Comparison of ENCODE assay signal across 19 mouse cellular contexts in genomic region chr9:78013813-78014212, GRCm38 (mm10). TPM values are rescaled to one million over a fixed set of nuclear protein-coding genes. Genes with fewer than 3 reads are reported as not detected.
DNase-seq lines count a peak whose midpoint lies in the region; ATAC-seq and TF ChIP-seq lines count a peak whose summit lies in the region.
"Had no signal": no experiment of that assay in that cellular context is flagged by ENCODE, and none has a peak within 500 bp of the region (broad histone marks: within the 10 kb centered on the region; RNA-seq: fewer than 3 reads in every experiment).

No protein-coding gene starts in this region.

- H3K79me2 ChIP-seq in heart, adult 2 months (replicated peaks; ENCODE audit: control insufficient read depth, insufficient read depth, low read length), result no peaks in the 10 kb centered on the region

- no peaks in the 10 kb centered on the region for H3K36me3 ChIP-seq in heart, adult 2 months (ENCODE audit: control insufficient read depth, insufficient read depth, low read length)
- no peaks in the 10 kb centered on the region for H3K36me3 ChIP-seq in liver, postnatal 0 days (replicated peaks; ENCODE audit: insufficient read depth, low read length)
- no peaks in the 10 kb centered on the region for H3K36me3 ChIP-seq in liver, embryonic 11.5 days (ENCODE audit: control insufficient read depth, insufficient read depth, low read length)
- no peaks in the 10 kb centered on the region for H3K36me3 ChIP-seq in ES-Bruce4 (ENCODE audit: control insufficient read depth, insufficient read depth, low read length, poor library complexity, severe bottlenecking)
- H3K36me3 ChIP-seq: embryonic facial prominence, embryonic 10.5 days; midbrain, embryonic 13.5 days; neural tube, embryonic 13.5 days had no signal

- intact Hi-C loops in heart, adult 2 months (cut with DNase I), result no loop called here

- no peaks in the 10 kb centered on the region for H3K4me1 ChIP-seq in heart, adult 2 months (ENCODE audit: control insufficient read depth, insufficient read depth, low read length)
- no peaks in the 10 kb centered on the region for H3K4me1 ChIP-seq in liver, postnatal 0 days (ENCODE audit: insufficient read depth)
- no peaks in the 10 kb centered on the region for H3K4me1 ChIP-seq in liver, embryonic 11.5 days (replicated peaks; ENCODE audit: control insufficient read depth, insufficient read depth, low read length)
- H3K4me1 ChIP-seq in ES-Bruce4 (ENCODE audit: control insufficient read depth, insufficient read depth, low read length), result no peaks in the 10 kb centered on the region
- H3K4me1 ChIP-seq: midbrain, embryonic 13.5 days; neural tube, embryonic 13.5 days had no signal

- H3K9ac ChIP-seq in heart, adult 2 months (ENCODE audit: low read depth, low read length), result no peak overlapping the region
- no peak overlapping the region for H3K9ac ChIP-seq in liver, postnatal 0 days (replicated peaks)
- H3K9ac ChIP-seq in liver, embryonic 11.5 days (ENCODE audit: low read depth, low read length), result no peak overlapping the region
- H3K9ac ChIP-seq in ES-Bruce4 (ENCODE audit: low read depth, poor library complexity, severe bottlenecking), result no peak overlapping the region
- H3K9ac ChIP-seq: midbrain, embryonic 13.5 days; neural tube, embryonic 13.5 days had no signal

- no peaks in the 10 kb centered on the region for H3K27me3 ChIP-seq in heart, adult 2 months (ENCODE audit: control insufficient read depth, insufficient read depth, low read length)
- H3K27me3 ChIP-seq in liver, postnatal 0 days (ENCODE audit: insufficient read depth, low read length), result no peaks in the 10 kb centered on the region
- peaks cover 2% of the 10 kb centered on the region; the same call in 1 of the 2 replicates for H3K27me3 ChIP-seq in liver, embryonic 11.5 days (replicated peaks; ENCODE audit: control insufficient read depth, insufficient read depth, low read length)
- no peaks in the 10 kb centered on the region for H3K27me3 ChIP-seq in ES-Bruce4 (ENCODE audit: control insufficient read depth, insufficient read depth, low read length, poor library complexity, severe bottlenecking)
- H3K27me3 ChIP-seq: neural tube, embryonic 13.5 days had no signal

- H3K9me3 ChIP-seq in liver, postnatal 0 days (ENCODE audit: low read length), result no peaks in the 10 kb centered on the region
- H3K9me3 ChIP-seq in liver, embryonic 11.5 days (ENCODE audit: control insufficient read depth, low read length), result no peaks in the 10 kb centered on the region
- no peaks in the 10 kb centered on the region for H3K9me3 ChIP-seq in ES-Bruce4 (replicated peaks; ENCODE audit: control insufficient read depth, insufficient read depth, low read length, poor library complexity, severe bottlenecking)
- H3K9me3 ChIP-seq: embryonic facial prominence, embryonic 10.5 days; midbrain, embryonic 13.5 days; neural tube, embryonic 13.5 days had no signal

- peak; percentile 58 for TF ChIP-seq CTCF in heart, adult 2 months (IDR thresholded peaks at IDR 0.05)
- TF ChIP-seq CTCF in liver, postnatal 0 days (IDR thresholded peaks at IDR 0.05; ENCODE audit: low read depth), result peak; percentile 59
- peak; percentile 16 for TF ChIP-seq CTCF in ES-Bruce4 (IDR thresholded peaks at IDR 0.05; ENCODE audit: low read depth, low read length)

- H3K27ac ChIP-seq in heart, adult 2 months, result no peak overlapping the region
- H3K27ac ChIP-seq in liver, postnatal 0 days (ENCODE audit: low read depth), result no peak overlapping the region
- no peak overlapping the region for H3K27ac ChIP-seq in liver, embryonic 11.5 days (ENCODE audit: low read depth, low read length)
- H3K27ac ChIP-seq in ES-Bruce4 (ENCODE audit: insufficient read depth, low read length), result no peak overlapping the region
- H3K27ac ChIP-seq: embryonic facial prominence, embryonic 10.5 days; midbrain, embryonic 13.5 days; neural tube, embryonic 13.5 days had no signal

- ATAC-seq in liver, postnatal 0 days, result peak; percentile 64
- ATAC-seq in liver, embryonic 11.5 days (replicated peaks; ENCODE audit: low FRiP score), result no peak
- ATAC-seq: midbrain, embryonic 13.5 days had no signal

- no peak overlapping the region for H3K4me2 ChIP-seq in liver, postnatal 0 days (ENCODE audit: low read depth, low read length)
- no peak overlapping the region for H3K4me2 ChIP-seq in liver, embryonic 11.5 days
- H3K4me2 ChIP-seq: midbrain, embryonic 13.5 days; neural tube, embryonic 13.5 days had no signal

- no peak for TF ChIP-seq POLR2A in heart, adult 2 months (IDR thresholded peaks at IDR 0.05; ENCODE audit: insufficient read depth, low read depth, low read length)
- no peak for TF ChIP-seq POLR2A in ES-Bruce4 (IDR thresholded peaks at IDR 0.05; ENCODE audit: insufficient read depth, low read length)

- TF ChIP-seq EP300 in heart, adult 2 months (IDR thresholded peaks at IDR 0.05; ENCODE audit: insufficient read depth, low read depth, low read length), result no peak
- TF ChIP-seq EP300 in liver, postnatal 0 days (IDR thresholded peaks at IDR 0.05; ENCODE audit: low read depth), result no peak
- TF ChIP-seq EP300 in ES-Bruce4 (IDR thresholded peaks at IDR 0.05; ENCODE audit: insufficient read depth, low read depth, low read length), result no peak

- DNase-seq in heart, adult 2 months, result no peak
- DNase-seq in heart, adult 18-20 months, result no peak
- DNase-seq in liver, postnatal 0 days, result no peak
- DNase-seq in liver, embryonic 11.5 days (ENCODE audit: low spot score), result no peak
- peak; percentile 22 for DNase-seq in gonadal fat pad, adult 2 months (ENCODE audit: low read depth)
- DNase-seq in T-cell, adult 2 months (ENCODE audit: low spot score), result no peak
- DNase-seq in testis, postnatal 10 days (ENCODE audit: low spot score), result no peak
- DNase-seq: adrenal gland, adult 8-10 months; cerebellum, postnatal 10 days; kidney, postnatal 25 days had no signal

- 48% methylated on average over 1 of the region's 1 CpGs for WGBS in heart, adult 2 months
- 42% methylated on average over 1 of the region's 1 CpGs for WGBS in liver, postnatal 0 days (ENCODE audit: insufficient replicate concordance)
- 21% methylated on average over 1 of the region's 1 CpGs for WGBS in liver, embryonic 11.5 days

- no peak overlapping the region for H3K4me3 ChIP-seq in heart, adult 2 months
- H3K4me3 ChIP-seq in liver, postnatal 0 days (ENCODE audit: low read depth, low read length), result no peak overlapping the region
- no peak overlapping the region for H3K4me3 ChIP-seq in liver, embryonic 11.5 days (ENCODE audit: low read depth, low read length)
- no peak overlapping the region for H3K4me3 ChIP-seq in ES-Bruce4 (ENCODE audit: low read depth, low read length)
- H3K4me3 ChIP-seq: embryonic facial prominence, embryonic 10.5 days; midbrain, embryonic 13.5 days; neural tube, embryonic 13.5 days had no signal

RNA-seq across cellular contexts. Expression of gene Gcm1, which starts 37.9 kb away (rescaled TPM):
- not detected for total RNA-seq in heart, adult 2 months (2021)
- not detected in 2 replicates for polyA plus RNA-seq in heart, adult 2 months (2012; rRNA removed)
- total RNA-seq in heart, adult 18-20 months (2021), result not detected
- polyA plus RNA-seq in liver, postnatal 0 days (2015; fragmentation: Nextera tagmentation; extraction: Ambion mirVana), result not detected in 2 replicates
- polyA plus RNA-seq in liver, embryonic 11.5 days (2014; fragmentation: Nextera tagmentation; extraction: Ambion mirVana), result not detected in 2 replicates
- 1.3 and 1.7 TPM in 2 replicates for polyA plus RNA-seq in ES-Bruce4 (2011; ENCODE audit: insufficient read depth, insufficient read length, low read depth, missing spikeins)
- polyA plus RNA-seq in gonadal fat pad, adult 2 months (2012; rRNA removed), result not detected in 2 replicates
- total RNA-seq: adrenal gland, adult 8-10 months; heart, adult 8-10 months; heart, postnatal 25 days; layer of hippocampus, postnatal 14 days had no signal
- polyA plus RNA-seq: C2C12; neural tube, embryonic 13.5 days; stomach, embryonic 16.5 days had no signal
